ENCODE assay signal across 1 mouse cellular context in the genomic region with DNA sequence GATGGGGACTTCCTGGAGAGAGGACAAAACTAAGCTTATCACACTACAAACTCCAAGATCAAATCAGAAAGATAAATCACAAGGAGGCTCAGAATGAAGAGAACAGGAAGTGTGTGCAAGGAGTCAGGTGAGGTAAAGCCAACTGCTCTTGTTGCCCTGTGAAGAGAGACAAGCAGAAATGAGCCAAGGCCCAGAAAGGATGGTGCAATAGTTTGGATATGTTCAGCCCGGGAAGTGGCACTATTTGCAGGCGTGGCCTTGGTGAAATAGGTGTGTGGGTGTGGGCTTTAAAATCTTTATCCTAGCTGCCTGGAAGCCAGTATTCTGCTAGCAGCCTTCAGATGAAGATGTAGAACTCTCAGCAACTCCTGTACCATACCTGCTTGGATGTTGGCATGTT.
TF ChIP-seq lines count a peak whose summit lies in the region.

No protein-coding gene starts in this region.

TF ChIP-seq in MEL, 35 proteins besides CTCF, POLR2A, EP300 and RAD21 (continued from another document):
- TF ChIP-seq ETS1 (IDR thresholded peaks at IDR 0.05; ENCODE audit: low read depth, low read length): peak; percentile 41; the same call in 1 of the 2 replicates
- no peak for TF ChIP-seq MAZ (IDR thresholded peaks at IDR 0.05; ENCODE audit: low read depth, low read length)
- TF ChIP-seq USF2 (IDR thresholded peaks at IDR 0.05; ENCODE audit: borderline replicate concordance in 1 of 2, insufficient read depth in 1 of 2, low read depth in 1 of 2, low read length in 2 of 2): no peak
- TF ChIP-seq USF1 (IDR thresholded peaks at IDR 0.05; ENCODE audit: low read depth, low read length): no peak
- TF ChIP-seq ELF1 (IDR thresholded peaks at IDR 0.05; ENCODE audit: low read depth, low read length): peak; percentile 39; the same call in 1 of the 2 replicates
- TF ChIP-seq TAL1 (IDR thresholded peaks at IDR 0.05; ENCODE audit: low read length): no peak
- TF ChIP-seq TCF12 (IDR thresholded peaks at IDR 0.05; ENCODE audit: low read depth, low read length): peak; percentile 47; the same call in 1 of the 2 replicates
- TF ChIP-seq TBP (IDR thresholded peaks at IDR 0.05; ENCODE audit: low read depth, low read length): no peak
